Mouse (Mus musculus) hindbrain, embryonic 13.5 days (tissue): ENCODE measurements around the gene Vps26a. TPM values are rescaled to one million over a fixed set of nuclear protein-coding genes. Genes with fewer than 3 reads are reported as not detected.
A peak's percentile ranks its signal among the peaks of the same experiment; 100 is the strongest.
"Not testable (repeated sequence)": the region's sequence is repeated elsewhere in the genome, so short reads cannot be mapped to it uniquely, and the experiment has no call there.

Experiments used
- ATAC-seq: fragments of 200-750 bp; cut with Nextera tagmentation; 2 replicates; pipeline ENCODE4 v1.8.0; 2017; ENCODE audit warnings: moderate TSS enrichment; ENCODE audit not compliant: low FRiP score
- H3K27ac ChIP-seq: fragments of 300-500 bp; sonication (generic); 2 replicates; pipeline ENCODE4 v1.5.1; 2015; ENCODE audit warnings: inconsistent platforms, mild to moderate bottlenecking, moderate library complexity
- H3K27me3 ChIP-seq: fragments of 300-500 bp; sonication (generic); 2 replicates; pipeline ENCODE4 v1.6.1; 2015; ENCODE audit warnings: mild to moderate bottlenecking, inconsistent platforms
- H3K36me3 ChIP-seq: fragments of 300-500 bp; sonication (generic); 2 replicates; pipeline ENCODE4 v1.6.1; 2015; ENCODE audit warnings: mild to moderate bottlenecking, inconsistent platforms
- H3K4me1 ChIP-seq: fragments of 300-500 bp; sonication (generic); replicated peaks from 2 replicates; pipeline ENCODE4 v1.6.1; 2015; ENCODE audit warnings: inconsistent platforms
- H3K4me2 ChIP-seq: fragments of 300-500 bp; sonication (generic); 2 replicates; pipeline ENCODE4 v1.6.1; 2015; ENCODE audit warnings: inconsistent platforms, mild to moderate bottlenecking, moderate library complexity
- H3K4me3 ChIP-seq: fragments of 300-500 bp; sonication (generic); 2 replicates; pipeline ENCODE4 v1.5.1; 2015; ENCODE audit warnings: mild to moderate bottlenecking, inconsistent platforms
- H3K9ac ChIP-seq: fragments of 300-500 bp; sonication (generic); 2 replicates; pipeline ENCODE4 v1.6.1; 2015; ENCODE audit warnings: mild to moderate bottlenecking, inconsistent platforms
- H3K9me3 ChIP-seq: fragments of 300-500 bp; sonication (generic); 2 replicates; pipeline ENCODE4 v1.6.1; 2016; ENCODE audit warnings: inconsistent platforms
- WGBS: fragments of 180-500 bp; shearing (Covaris S2); methylation state at CpG from one replicate; pipeline ENCODE4 v1.1.7; 2015; 5-methylcytosine and 5-hydroxymethylcytosine counted together
- polyA plus RNA-seq: library from polyadenylated mRNA; unstranded; fragments of >200 nt; fragmentation: Nextera tagmentation; extraction: Ambion mirVana; gene quantifications from 2 replicates; pipeline ENCODE4 v1.2.1, GENCODE M21; 2015

Vps26a gene
- polyA plus RNA-seq, 1 experiment from 2014 or later = 65.4 TPM

DNA sequence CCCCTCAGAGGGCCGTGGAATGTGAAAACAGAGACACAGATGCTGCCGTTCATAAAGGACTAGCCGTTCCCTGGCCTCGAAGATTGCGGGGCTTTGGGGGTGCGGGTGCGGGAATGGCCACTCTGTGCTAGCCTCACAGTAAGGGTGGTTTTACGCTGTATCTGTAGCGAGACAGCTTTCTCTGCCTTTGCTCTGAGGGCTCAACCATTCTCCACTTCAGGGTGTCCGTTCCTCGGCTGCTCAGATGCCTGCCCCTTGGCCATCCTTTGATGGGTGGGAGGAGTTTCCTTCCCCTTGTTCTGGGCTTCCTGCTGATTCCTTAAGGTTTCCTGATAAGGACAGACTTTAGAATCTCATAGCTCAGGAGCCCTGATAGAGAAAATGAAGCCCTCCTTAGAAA, 21.9 kb upstream of the Vps26a start:
- no peak for ATAC-seq
- Histone ChIP-seq H3K4me2 (peak overlapping the region; percentile 47), H3K27ac (0 out of 2 replicates have a peak overlapping the region, but pooled peaks have one; percentile 6), H3K27me3 (peaks cover 27% of the 10 kb centered on the region), H3K4me3 (peak overlapping the region; percentile 24), H3K36me3 (no peaks in the 10 kb centered on the region), H3K9me3 (no peaks in the 10 kb centered on the region), H3K4me1 (peaks cover 7% of the 10 kb centered on the region; the same call in 1 of the 2 replicates), H3K9ac (peak overlapping the region; percentile 35; the same call in 1 of the 2 replicates)
- WGBS = 15% methylated on average over 11 of the region's 11 CpGs

DNA sequence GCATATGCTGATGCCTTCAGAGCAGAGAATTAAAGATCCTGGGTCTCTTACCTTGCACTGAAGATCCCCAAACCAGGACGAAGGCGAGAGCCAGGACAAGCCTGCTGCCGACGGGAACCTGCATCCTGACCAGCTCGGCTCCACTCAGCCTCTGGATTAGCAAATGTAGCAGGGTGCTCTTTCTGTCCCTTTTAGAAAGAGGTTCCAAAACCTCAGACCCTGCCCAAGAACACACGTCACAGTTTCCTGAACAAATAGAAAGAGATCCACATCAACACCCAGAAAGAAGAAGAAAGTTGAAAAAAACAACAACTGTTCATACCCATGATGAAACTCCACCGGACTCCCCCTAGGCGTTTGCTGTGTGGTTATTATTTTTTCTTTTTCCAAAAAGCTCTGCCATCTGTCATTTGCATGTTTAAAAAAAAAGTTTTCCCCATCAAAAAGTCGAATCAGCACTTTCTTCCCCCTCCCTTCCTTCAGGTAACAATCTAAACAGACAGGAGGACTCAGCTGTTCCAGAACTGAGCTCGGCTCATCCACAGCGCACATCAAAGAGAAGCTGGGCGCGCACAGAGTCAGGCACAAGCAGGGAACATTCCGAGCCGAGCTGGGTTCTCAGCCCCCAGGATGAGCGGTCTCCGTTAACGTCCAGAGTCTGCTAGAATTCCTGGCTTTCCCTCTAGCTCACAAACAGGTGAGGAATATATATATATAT, 21.1 kb upstream of the Vps26a start:
- Histone ChIP-seq H3K9ac (0 out of 2 replicates have a peak overlapping the region, but pooled peaks have one; percentile 51), H3K4me3 (peak overlapping the region; percentile 24), H3K27ac (no peak overlapping the region), H3K4me1 (peaks cover 7% of the 10 kb centered on the region; the same call in 1 of the 2 replicates), H3K4me2 (peak overlapping the region; percentile 47), H3K27me3 (peaks cover 27% of the 10 kb centered on the region), H3K36me3 (no peaks in the 10 kb centered on the region), H3K9me3 (no peaks in the 10 kb centered on the region)
- 24% methylated on average over 18 of the region's 18 CpGs for WGBS
- no peak for ATAC-seq

DNA sequence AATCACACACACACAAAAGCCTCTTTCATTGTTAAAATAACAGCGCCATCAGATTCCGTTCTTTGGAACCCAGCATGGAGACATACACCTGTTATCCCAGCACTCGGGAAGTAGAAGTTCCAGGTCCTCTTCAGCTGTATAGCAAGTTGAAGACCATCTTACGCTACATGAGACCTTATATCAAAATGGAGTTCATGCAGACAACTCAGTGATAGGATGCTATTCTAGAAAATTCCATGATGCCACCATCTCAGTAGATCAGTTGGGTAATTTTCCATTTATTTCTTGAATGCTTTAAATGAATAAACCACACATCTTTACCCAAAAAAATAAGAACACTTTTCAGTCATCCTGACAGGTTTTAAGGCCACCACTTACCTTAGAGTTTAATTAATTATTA, 20.5 kb upstream of the Vps26a start:
- H3K9ac ChIP-seq = no peak overlapping the region
- H3K4me1 ChIP-seq = peaks cover 7% of the 10 kb centered on the region; the same call in 1 of the 2 replicates
- H3K4me2 ChIP-seq = no peak overlapping the region
- H3K36me3 ChIP-seq = no peaks in the 10 kb centered on the region
- WGBS = 92% methylated on average over 4 of the region's 4 CpGs
- no peaks in the 10 kb centered on the region for H3K9me3 ChIP-seq
- no peak for ATAC-seq
- no peak overlapping the region for H3K27ac ChIP-seq
- H3K27me3 ChIP-seq = peaks cover 27% of the 10 kb centered on the region
- H3K4me3 ChIP-seq = no peak overlapping the region

DNA sequence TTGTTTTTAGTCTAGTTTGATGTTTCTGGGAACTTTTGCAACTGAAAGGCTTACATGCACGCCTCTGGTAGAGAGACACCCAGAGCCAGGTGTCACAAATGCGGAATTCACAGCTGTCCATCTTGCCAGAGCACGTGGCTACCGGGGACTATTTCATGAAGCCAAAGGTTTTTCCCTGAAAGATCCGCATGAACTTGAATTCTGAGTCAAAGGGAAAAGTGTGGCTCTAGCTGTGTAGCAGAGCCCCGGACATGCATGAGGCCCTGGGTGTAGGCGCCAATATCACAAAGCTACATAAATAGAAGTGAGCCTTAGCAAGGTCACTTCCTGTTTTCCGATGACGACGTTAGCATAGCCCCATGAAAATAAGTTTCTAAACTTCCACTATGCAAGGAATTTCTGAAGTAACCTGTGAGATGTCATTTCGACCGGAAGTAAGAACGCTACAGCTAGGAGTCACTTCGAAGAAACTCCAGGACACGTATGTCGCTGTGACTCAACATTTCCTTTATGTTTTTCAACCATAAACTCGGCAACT, 19.5 kb upstream of the Vps26a start:
- Histone ChIP-seq H3K9me3 (no peaks in the 10 kb centered on the region), H3K27me3 (peaks cover 27% of the 10 kb centered on the region), H3K4me2 (no peak overlapping the region), H3K4me1 (peaks cover 7% of the 10 kb centered on the region; the same call in 1 of the 2 replicates), H3K9ac (no peak overlapping the region), H3K4me3 (no peak overlapping the region), H3K36me3 (no peaks in the 10 kb centered on the region), H3K27ac (no peak overlapping the region)
- WGBS = 86% methylated on average over 17 of the region's 17 CpGs
- no peak for ATAC-seq

DNA sequence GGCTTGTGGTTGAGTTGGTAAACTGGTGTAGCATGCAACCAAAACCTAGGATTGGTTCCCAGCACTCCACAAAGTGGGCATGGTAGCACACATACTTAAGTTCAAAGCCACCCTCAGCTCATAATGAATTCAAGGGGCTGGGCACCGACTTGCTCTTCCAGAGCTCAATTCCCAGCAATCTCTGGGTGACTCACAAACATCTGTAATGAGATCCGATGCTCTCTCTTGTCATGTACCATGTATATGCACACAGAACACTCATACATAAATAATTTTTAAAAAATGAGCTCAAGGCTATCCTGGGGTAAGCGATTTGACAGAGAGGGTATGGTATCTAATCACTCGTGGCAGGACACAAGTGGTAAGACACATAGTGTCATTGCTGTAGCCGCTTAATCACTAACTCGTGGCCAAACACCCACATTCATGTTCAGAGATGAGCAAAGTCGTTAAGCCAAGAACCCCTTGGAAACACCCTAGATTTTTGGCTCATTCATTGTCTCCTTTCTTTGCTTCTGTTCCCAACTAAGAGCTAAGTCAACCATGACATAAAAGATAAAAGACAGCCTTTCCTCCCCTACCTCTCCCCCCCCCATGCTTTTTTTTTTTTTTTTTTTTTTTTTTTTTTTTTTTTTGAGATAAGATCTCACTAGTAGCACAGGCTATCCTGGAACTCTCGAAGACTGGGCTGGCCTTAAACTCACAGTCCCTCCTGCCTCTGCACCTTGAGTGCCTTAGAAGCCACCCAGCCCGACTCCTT, 18.8 kb upstream of the Vps26a start:
- Histone ChIP-seq H3K9ac (no peak overlapping the region), H3K9me3 (no peaks in the 10 kb centered on the region), H3K27me3 (peaks cover 27% of the 10 kb centered on the region), H3K4me2 (no peak overlapping the region), H3K4me3 (no peak overlapping the region), H3K27ac (no peak overlapping the region), H3K4me1 (peaks cover 7% of the 10 kb centered on the region; the same call in 1 of the 2 replicates), H3K36me3 (no peaks in the 10 kb centered on the region)
- WGBS = 72% methylated on average over 9 of the region's 9 CpGs
- no peak for ATAC-seq

DNA sequence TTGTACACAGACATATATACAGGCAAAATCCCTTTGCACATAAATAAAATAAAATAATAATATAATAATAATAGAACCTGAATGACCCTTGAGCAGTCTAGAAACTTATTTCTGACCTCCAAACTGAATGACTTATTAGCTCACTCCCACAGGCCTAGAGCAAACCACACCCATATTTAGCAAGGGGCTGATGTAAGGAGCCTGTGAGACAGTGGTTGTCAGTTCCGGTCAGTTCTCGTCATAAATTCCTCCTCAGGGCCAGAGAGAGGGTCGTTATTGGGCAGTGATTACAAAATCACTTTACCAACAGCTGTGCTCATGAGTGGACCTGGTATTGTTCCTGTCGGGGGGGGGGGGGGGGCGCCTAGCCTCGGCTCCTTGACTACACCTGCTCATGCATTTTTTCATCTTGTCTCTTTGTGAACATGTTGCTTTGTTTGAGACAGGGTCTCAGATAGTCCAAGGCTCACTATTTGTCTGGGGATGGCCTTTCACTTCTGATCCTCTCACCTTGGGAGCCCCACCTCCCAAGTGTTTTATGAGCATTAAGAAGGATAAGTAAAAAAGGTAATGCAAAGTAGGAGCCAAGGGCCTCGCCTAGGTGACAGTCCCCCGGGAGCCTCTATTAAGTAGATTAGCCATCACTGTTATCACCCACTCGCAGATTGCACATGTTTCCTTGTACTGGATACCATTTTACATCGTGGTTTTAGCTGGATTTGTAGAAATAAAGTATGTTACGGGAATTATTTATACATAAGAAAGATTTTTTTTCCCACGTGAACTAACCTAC, 17.4 kb upstream of the Vps26a start:
- ATAC-seq = no peak
- H3K27me3 ChIP-seq = peaks cover 24% of the 10 kb centered on the region
- H3K36me3 ChIP-seq = no peaks in the 10 kb centered on the region
- no peak overlapping the region for H3K4me2 ChIP-seq
- no peaks in the 10 kb centered on the region for H3K9me3 ChIP-seq
- no peak overlapping the region for H3K27ac ChIP-seq
- H3K4me1 ChIP-seq = peaks cover 7% of the 10 kb centered on the region; the same call in 1 of the 2 replicates
- no peak overlapping the region for H3K4me3 ChIP-seq
- 75% methylated on average over 12 of the region's 12 CpGs for WGBS
- no peak overlapping the region for H3K9ac ChIP-seq

DNA sequence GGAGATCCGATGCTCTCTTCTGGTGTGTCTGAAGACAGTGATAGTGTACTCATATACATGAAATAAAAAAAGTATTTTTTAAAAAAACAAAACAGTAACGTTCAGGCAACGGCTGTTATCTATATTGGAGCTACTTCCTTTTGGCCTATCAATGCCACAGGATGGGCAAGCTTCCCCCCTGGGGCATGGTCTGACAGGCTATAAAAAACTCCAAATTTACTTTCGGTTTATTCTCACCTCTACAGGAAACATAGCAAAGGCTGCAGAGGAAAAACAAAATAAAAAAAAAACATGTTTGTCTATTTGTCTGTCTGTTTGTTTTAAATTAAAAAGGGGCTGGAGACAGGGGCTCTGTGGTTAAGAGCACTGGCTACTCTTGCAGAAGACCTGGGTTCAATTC, 16.7 kb upstream of the Vps26a start:
- WGBS = 91% methylated on average over 4 of the region's 4 CpGs
- H3K9me3 ChIP-seq = no peaks in the 10 kb centered on the region
- peaks cover 5% of the 10 kb centered on the region; the same call in 1 of the 2 replicates for H3K4me1 ChIP-seq
- no peak overlapping the region for H3K27ac ChIP-seq
- H3K4me3 ChIP-seq = no peak overlapping the region
- H3K27me3 ChIP-seq = peaks cover 18% of the 10 kb centered on the region
- no peaks in the 10 kb centered on the region for H3K36me3 ChIP-seq
- H3K9ac ChIP-seq = no peak overlapping the region
- no peak for ATAC-seq
- H3K4me2 ChIP-seq = no peak overlapping the region

DNA sequence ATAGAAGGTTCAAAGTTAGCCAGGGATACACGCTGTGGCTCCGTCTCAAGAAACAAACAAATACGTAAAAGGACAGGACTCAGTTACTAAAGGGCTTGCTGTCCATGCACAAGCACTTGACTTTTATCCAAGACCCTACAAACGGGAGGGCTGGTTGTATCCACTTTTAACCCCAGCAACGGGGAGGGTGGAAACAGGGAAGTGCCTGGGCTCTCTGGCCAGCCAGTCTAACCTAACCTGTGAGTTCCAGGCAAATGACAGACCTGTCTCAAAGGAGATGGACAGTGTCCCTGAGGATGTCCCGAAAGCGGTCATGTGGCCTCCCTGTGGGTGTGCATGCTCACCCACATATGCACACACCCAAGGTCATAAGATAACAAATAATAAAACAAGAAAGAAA, 15.3 kb upstream of the Vps26a start:
- Histone ChIP-seq H3K4me2 (no peak overlapping the region), H3K27me3 (peaks cover 7% of the 10 kb centered on the region), H3K4me3 (no peak overlapping the region), H3K4me1 (no peaks in the 10 kb centered on the region), H3K27ac (no peak overlapping the region), H3K9me3 (no peaks in the 10 kb centered on the region), H3K9ac (no peak overlapping the region), H3K36me3 (no peaks in the 10 kb centered on the region)
- WGBS = 86% methylated on average over 7 of the region's 7 CpGs
- no peak for ATAC-seq

DNA sequence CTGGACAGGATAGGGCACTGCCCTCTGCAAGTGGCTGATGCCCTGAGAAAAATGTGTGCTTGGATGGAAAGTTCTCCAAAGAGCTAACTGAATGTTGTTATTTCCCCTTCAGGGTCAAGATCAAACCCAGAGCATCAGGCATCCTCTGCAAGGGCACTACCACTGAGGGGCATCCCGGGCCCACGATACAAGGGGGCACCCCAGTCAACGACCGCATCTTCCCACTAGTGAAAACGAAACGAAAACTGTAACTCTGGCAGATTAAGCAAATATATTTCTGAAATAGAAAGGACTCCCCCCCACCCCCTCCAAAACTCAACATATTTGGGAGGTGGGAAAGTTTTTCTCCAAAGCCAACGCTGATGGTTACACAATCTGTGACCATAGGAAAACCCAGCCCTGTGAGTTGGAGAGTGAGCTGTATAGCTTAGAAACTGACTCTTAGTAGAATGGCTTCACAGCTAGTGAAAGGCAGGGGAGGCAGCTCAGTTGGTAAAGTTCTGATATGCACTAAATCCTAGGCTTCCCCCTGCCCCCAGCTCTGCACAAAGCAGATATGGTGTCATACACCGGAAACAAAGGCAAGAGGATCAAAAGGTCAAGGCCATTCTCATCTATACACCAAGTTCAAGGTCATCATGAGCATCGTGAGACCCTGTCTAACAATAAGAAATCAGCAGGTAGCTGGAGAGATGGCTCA, 14.5 kb upstream of the Vps26a start:
- Histone ChIP-seq H3K4me3 (no peak overlapping the region), H3K36me3 (no peaks in the 10 kb centered on the region), H3K27me3 (0 out of 2 replicates have a peak, but pooled peaks cover 3% of the 10 kb centered on the region), H3K27ac (no peak overlapping the region), H3K9me3 (no peaks in the 10 kb centered on the region), H3K4me2 (no peak overlapping the region), H3K9ac (no peak overlapping the region), H3K4me1 (no peaks in the 10 kb centered on the region)
- WGBS = 89% methylated on average over 9 of the region's 9 CpGs
- no peak for ATAC-seq

DNA sequence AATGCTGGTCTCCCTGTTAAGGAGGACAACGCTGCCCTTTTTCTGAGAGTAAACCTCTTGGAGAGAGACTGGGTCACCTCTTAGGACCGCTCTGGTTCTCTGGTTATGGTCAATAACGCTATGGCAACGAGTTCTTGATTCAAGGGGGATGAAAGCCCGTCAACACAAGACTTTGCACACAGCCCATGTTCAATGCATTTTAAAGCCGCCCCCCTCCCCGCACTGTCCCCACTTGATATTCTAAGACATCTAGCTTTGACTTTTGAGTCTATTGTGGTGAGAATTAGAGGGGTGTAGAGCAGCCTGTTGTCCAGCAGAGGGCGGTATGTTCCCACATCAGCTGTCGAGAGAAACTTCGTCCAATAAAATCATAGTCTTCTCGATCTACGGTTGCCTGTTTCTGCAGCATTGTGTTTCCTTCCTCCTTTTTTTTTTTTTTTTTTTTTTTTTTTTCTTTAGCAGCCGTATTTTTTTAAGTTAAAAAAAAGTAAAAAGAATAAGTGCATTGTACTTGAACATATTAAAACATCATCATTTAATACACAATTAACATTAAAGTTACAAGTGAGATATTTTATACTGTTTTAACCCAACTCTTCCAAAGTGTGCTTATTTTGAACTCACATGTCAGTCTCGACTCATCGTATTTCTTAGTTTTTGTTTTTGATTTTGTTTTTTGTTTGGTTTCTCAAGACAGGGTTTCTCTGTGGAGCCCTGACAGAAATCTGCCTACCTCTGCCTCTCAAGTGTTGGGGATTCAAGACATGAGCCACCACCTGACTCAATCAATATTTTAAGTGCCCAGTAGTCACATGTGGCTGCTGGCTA, 13.7 kb upstream of the Vps26a start:
- Histone ChIP-seq H3K9me3 (no peaks in the 10 kb centered on the region), H3K9ac (no peak overlapping the region), H3K27me3 (no peaks in the 10 kb centered on the region), H3K4me1 (no peaks in the 10 kb centered on the region), H3K27ac (no peak overlapping the region), H3K4me2 (peak overlapping the region; percentile 36), H3K36me3 (no peaks in the 10 kb centered on the region), H3K4me3 (no peak overlapping the region)
- WGBS = 26% methylated on average over 15 of the region's 15 CpGs
- ATAC-seq = 0 out of 2 replicates have a peak, but pooled peaks have one; percentile 43

DNA sequence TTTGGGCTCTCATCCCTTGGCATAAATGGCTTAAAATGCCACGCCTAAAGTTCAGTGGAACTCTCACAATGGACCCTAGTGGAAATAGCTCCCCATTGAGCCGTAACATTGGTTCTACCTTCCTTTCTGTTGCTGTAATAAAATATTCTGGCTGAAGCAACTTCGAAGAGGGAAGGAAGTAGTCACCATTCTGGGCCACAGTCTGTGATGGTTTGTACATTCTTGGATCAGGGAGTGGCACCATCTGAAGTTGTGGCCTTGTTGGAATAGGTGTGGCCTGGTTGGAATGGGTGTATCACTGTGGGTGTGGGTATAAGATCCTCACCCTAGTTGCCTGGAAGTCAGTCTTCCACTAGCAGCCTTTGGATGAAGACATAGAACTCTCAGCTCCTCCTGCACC, 5.1 kb upstream of the Vps26a start:
- not testable (repeated sequence) for H3K4me2 ChIP-seq, H3K27me3 ChIP-seq, H3K27ac ChIP-seq, H3K4me1 ChIP-seq, ATAC-seq, H3K9ac ChIP-seq, H3K9me3 ChIP-seq, H3K36me3 ChIP-seq, H3K4me3 ChIP-seq
- 90% methylated on average over 3 of the region's 3 CpGs for WGBS
